Mouse (Mus musculus) olfactory bulb, adult 2 months (tissue): ENCODE results near the gene Gadd45a.

ENCODE experiments used
- CTCF ChIP-seq: fragments of 200-500 bp; IDR thresholded peaks from 2 replicates; pipeline ENCODE4 v1.5.1; 2012; ENCODE audit warnings: low read depth, mild to moderate bottlenecking, low read length, moderate library complexity; ENCODE audit not compliant: insufficient read depth
- POLR2A ChIP-seq: fragments of 200-500 bp; IDR thresholded peaks from 2 replicates; pipeline ENCODE4 v1.6.1; 2012; ENCODE audit warnings: mild to moderate bottlenecking, low read depth, low read length, moderate library complexity; ENCODE audit not compliant: insufficient read depth

DNA sequence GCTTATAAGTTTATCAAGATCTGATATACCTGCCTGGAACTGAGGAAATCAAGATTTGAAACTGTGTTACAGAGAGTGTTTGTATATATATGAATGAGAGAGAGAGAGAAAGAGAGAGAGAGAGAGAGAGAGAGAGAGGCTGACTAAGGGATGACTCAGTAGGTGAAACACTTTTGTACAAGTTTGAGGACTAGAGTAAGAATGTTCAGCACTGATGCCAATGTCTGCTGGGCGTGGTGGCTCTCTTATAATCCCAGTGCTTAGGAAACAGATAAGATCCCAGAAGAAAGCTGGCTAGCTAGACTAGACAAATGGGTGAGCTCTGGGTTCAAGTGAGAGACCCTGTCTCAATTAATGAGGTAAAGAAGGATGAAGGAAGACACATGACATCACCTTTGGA lies 34.4 kb upstream of the Gadd45a start:
- TF ChIP-seq CTCF (no peak), POLR2A (no peak)
